Mouse (Mus musculus) kidney, postnatal 25 days (tissue): ENCODE results near the gene Rap1gap.
A peak's percentile ranks its signal among the peaks of the same experiment; 100 is the strongest.

Source experiments
- DNase-seq, 2 experiments: peaks; one replicate each; pipeline ENCODE4 v3.0.0; 2021; ENCODE audit warnings: mixed read lengths in 2 of 2

Gene Rap1gap

DNA sequence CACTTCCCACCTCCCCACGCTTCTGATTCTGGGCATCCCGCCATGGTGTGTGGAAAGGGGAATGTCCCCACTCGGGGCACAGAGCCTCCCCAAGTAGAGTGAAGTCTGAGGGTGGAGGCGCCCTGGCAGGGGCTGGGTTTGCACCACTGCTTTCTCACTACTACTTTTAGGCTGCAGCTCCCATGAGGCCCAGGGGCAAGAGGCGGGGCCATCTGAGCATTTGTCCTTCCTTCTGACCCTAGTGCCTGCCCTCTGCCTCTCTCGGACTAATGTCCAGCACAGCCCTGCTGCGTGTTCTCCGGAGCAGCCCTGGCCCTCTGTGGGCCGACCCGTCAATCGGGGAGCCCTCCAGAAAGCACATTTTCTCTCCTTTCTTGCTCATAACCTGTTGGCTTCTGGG lies 59.7 kb downstream of the Rap1gap start:
- peak; percentile 73 to 88 for DNase-seq

GRCm38 (mm10) chr4:137724766-137725165 lies 60.2 kb downstream of the Rap1gap start:
- DNase-seq = peak; percentile 72 to 75

DNA sequence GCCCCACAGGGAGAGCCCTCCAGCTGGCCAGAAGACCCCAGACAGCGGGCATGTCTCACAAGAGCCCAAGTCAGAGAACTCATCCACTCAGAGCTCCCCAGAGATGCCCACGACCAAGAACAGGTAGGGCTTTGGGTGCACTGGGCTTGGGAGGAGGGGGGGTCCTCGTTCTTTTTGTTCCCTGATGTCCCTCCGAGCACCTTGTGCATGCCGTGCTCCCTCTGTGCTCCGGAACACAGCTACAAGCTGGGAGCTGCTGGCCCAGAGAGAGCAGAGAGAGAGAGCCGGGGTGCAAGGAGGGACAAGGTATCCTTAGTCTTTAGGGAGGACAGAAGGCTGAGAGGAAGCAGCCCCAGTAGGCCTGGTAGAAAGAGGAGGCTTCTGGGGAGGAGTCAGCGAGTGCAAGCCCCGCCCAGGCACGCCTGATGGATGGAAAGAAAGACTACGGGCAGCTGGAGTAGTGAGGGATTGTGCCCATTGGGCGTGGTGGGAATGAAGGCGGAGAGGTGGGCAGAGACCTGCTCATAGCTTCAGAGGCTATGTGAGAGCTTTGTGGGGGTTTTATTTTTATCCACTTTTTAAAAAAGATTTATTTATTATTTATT lies 61.1 kb downstream of the Rap1gap start:
- DNase-seq = no peak

GRCm38 (mm10) chr4:137726739-137727505 lies 62.4 kb downstream of the Rap1gap start:
- DNase-seq = no peak

DNA sequence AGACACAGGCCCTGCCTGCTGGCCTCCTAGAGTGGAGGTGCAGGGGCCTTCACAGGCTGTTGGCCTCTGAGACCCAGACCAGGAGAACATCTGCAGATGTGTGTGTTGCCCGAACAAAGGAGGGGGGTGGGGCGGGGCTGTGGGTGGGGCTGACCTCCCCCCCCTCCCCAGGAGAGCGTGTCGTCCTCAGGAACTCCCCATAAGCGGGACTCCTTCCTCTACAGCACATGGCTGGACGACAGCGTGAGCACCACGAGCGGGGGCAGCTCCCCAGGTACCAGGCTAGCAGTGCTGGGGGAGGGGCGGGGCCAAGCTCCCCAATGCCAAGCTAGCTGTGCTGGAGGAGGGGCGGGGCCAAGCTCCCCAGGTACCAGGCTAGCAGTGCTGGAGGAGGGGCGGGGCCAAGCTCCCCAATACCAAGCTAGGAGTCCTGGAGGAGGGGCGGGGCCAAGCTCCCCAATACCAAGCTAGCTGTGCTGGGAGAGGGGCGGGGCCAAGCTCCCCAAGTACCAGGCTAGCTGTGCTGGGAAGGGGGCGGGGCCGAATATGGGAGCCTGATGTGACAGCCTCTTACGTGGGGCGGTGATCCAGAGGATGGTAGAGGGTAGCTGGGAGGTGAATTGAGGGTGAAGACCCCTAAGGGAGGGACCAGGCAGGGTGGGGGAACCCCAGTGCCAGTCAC lies 63.1 kb downstream of the Rap1gap start:
- DNase-seq = peak; percentile 75 to 88

DNA sequence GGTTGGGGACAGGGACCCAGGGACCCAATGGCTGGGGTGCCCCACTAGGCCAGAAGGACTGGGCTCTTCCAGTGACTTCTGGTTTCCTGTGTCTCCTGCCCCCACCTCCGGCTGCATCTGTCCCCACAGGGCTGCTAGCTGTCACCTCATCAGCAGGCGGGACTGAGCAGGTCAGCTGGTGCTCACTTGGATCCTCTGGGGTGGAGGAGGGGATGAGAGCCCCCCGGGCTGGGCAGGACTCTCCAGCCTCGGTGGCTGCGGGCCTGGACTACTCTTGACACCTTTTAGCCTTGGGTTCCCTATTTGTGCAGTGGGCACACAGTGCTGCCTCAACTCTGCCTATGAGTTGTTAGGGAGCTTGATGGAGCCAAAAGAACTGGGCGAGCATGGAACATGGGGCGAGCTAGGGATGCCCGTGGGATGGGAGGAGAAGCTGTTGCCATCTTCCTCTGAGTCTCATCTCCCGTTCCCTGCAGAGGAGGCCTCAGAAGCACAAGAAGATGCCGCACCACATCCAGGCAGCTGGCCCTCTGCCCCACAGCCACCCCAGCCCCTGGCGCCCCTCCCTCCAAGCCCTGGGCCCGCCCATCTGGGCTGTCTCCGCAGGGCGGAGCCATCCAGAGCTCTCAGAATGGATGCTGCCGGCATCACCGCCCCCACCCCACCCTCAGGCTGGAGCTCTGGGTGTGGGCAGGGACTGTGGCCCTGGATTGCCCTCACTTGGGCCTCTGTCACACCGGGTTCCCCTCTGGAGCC lies 64.1 kb downstream of the Rap1gap start:
- no peak for DNase-seq

DNA sequence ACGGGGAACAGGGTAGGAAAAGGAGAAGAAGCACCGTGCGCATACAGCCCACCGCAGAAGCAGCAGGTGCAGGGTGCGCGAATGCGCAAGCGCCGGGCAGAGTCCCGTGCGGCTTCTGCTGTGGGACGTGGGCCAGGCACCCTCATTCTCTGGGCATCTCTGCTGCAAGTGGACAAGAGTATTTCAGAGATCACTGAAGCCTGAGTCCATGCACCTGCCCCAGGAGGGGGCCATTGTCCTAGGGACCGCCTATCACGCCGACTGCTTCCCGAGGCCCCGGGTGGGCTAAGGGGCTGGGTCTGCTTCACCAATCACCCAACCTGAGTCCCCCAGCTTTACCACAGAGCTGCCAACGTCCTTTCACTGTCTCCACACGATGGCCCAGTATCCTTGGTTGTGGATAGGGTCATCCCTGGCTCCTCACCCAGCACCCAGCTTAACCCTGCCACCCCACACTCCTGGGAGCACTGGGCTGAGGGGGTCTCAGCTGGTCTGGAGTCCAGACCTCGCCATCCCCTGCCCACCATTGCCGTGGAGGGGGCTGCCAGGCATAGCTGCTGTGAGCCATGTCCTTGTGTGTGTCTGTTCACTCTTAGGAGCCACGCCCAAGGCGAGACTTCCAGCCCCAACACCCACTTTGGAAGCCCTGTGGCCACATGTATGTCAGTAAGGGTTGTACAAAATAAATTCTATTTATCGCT lies 64.8 kb downstream of the Rap1gap start:
- DNase-seq = no peak

DNA sequence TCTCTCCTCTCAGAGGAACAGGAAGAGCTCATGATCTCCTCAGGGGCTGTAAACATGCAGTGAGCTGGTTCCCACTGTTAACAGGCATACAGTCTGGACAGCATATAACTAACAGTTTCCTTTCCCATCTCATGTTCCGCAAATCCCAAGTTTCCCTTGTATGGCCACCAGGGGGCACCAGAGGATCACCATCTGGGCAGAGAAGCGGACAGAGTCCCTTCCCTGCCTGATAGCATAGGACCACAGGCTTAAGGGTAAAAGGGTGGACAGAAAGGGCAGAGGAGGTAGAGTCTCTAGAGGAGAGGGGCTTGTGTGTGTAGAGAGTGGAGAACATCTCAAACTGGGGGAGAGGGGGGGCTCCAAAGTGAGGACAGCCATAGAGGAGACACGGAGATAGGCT lies 65.6 kb downstream of the Rap1gap start:
- peak; percentile 87 to 91 for DNase-seq

DNA sequence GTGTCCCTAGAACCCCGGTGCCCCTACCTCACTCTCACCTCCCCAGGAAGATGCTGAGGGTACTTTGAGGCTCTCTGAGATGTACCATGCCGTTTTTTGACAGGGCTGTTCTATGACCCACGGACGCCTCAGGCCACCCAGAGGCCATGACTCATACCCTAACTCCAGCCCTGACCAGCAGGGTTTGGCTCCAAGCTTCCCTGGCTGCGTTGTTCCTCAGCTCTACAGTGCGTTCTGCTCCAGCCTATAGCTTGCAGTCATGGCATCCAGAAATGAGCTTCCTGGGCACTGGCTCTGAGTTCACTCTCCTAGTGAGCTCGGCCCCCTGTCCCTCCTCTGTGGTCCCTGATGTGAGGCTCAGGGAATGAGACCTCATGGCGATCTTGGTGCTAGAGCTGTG lies 66.2 kb downstream of the Rap1gap start:
- no peak for DNase-seq

DNA sequence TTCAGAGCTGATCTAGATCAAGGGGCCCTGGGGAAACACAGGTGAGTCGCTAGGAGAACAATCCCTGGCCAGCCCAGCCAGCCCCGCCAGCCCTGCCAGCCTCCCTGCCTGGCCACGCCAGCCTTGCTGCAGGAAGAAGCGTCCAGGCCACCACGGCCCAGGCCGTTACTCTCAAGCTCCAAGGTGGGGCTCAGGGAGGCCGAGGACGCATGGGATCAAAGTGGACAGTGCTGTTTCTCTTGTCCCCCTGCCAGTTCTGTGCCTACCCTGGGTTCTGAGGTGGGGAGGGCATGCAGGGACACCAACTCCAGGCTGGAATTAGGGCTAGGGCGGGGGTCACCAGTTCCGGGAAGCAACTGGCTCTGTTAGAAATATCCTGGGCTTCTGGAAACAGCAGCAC lies 67.4 kb downstream of the Rap1gap start:
- no peak for DNase-seq

DNA sequence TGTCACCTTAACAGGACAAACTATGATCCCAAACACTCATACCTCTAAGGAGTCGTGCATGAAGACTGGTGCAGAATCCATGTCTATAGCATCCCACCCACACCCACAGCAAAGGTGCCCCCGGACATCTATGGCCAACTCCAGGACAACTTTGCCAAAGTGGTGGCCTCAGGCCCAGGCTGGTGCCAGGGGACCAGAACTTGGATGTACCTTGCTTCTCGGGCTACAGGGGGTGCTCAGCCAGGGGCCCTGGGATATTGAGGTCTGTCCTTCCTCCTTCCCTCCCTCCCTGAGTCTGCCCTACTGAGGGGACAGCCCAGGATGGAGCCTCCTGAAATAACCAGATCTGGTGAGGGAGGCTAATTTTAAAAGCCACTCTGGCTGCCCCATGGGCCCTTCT lies 67.8 kb downstream of the Rap1gap start:
- DNase-seq = no peak

DNA sequence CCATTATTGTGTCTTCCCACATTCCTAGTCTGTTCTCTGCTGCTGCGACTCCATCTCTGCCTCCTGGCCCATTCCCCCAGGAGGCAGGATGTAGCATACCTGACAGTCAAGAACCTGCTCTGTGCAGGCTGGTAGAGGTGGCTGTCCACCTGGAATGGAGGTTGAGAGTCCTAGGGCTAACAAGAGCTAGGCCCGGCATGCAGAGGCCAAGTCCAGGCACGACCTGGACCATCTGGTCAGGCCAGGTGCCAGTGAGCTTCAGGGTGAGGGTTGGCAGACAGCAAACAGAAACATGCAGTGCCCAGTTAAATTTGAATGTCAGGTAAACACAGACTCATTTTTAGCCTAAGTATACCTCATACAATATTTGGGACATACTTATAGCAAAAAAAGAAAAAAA lies 68.4 kb downstream of the Rap1gap start:
- no peak for DNase-seq

DNA sequence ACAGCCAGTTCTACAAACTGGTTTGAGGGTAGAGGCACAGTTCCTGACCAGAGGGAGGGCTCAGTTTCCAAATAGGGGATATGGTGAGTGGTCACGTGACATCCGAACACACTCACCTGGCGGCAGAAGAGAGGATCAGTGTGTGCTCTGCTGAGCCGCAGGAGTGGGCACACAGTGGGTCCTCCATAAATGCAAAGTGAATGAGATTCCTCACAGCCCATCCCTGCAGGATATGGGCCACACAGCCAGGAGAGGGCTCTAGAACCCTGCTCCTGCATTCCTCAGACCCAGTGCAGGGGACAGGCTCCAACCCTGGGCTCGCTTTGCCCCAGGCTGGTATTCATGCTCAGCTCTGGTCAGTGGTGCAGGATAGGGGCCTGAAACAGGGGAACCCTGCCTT lies 68.9 kb downstream of the Rap1gap start:
- DNase-seq = no peak

DNA sequence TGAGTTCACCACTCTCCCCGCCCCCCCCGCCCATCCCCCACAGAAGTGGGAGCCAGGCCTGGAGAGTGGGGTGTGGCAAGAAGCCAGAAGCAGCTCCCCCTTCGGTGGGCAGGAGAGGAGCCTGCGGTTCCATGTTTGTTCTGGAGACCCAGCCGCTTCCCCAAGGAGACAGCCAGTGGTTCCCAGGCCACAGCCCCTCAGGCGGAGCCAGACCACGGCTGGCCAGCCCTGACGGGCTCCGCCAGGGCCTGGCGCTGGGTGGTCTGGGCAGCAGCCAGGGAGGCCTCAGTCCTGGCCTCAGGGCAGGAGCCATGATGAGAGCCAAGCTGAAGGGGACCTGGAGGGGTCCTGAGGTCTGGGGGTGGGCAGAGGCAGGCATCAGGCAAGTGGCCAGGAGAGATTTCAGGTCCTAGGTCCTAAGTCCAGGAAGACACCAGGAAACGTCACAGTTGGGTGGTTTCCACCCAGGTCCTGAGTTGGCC lies 71.7 kb downstream of the Rap1gap start:
- peak; percentile 81 to 92 for DNase-seq

- no peak for DNase-seq
Observed at GRCm38 (mm10) chr4:137737760-137738159, 73.2 kb downstream of the Rap1gap start.

GRCm38 (mm10) chr4:137739151-137739923 lies 74.8 kb downstream of the Rap1gap start:
- peak in 1 of 2 experiments; percentile 59 for DNase-seq

DNA sequence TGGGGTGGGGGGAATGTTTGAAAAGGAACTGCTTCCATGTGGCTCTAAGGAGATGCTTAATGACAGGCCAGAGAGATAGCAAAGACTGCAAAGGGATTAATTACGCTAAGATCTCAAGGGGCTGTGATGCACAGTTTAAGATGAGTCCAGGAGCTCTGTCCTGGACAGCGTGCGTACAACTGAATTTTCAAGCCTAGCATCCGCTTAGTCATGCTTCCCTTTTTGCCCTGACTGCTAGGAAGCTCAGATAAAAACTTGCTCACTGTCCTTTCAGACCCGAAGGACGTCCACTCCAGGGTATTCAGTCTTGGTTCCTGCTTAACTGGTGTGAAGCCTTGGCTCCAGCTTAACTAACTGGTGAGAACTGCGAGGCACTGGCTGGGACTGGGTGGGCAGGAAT lies 75.8 kb downstream of the Rap1gap start:
- no peak for DNase-seq

DNA sequence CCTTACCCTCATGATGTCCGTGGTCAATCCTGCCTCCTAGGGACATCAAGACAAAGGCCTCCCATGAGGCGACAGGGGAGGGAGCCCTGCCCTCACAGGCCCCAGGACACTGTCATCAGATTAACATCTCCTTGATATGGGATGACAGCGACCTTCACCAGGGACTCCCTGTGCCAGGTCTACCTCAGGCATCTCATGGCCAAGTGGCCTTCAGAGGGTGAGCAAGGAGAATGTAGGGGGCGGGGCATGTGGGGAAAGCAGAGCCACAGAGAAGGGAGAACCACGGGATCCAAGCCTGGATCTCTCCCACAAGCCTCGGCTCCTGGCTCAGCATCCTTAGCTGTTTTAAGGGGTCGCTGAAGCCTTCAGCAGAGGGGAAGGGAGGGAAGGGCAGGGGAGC lies 79.3 kb downstream of the Rap1gap start:
- DNase-seq = peak in 1 of 2 experiments; percentile 48

GRCm38 (mm10) chr4:137744433-137744918 lies 80.0 kb downstream of the Rap1gap start:
- peak in 1 of 2 experiments; percentile 40 for DNase-seq

GRCm38 (mm10) chr4:137747091-137747490 lies 82.6 kb downstream of the Rap1gap start:
- peak; percentile 76 to 95 for DNase-seq

DNA sequence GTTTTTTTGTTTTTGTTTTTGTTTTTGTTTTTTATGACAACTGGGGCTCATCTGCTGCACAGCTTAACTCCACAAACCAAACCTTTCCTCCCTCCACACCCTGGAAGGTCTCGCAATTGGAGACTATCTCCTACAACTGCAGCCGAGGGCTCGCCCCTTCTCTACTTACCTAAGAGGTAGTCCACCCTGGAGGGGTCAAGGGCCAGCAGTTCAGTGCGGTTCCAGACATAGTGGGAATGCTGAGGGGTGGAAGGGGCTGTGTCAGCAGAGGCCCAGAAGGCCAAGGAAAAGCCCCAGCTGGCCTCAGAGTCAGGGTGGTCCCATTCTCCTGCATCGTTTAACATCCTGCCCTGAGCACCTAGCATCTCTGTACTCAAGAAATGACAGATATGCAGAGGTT lies 83.1 kb downstream of the Rap1gap start:
- DNase-seq = peak in 1 of 2 experiments; percentile 80
